Comparison of ENCODE assay signal across 8 mouse cellular contexts in genomic region chr10:41288771-41289415, GRCm38 (mm10). TPM values are rescaled to one million over a fixed set of nuclear protein-coding genes. Genes with fewer than 3 reads are reported as not detected.
DNase-seq lines count a peak whose midpoint lies in the region; ATAC-seq lines count a peak whose summit lies in the region.

No protein-coding gene starts in this region.

- H3K36me3 ChIP-seq in hindbrain, embryonic 13.5 days: peaks cover 11% of the 10 kb centered on the region

- no peaks in the 10 kb centered on the region for H3K27me3 ChIP-seq in hindbrain, embryonic 13.5 days

- H3K4me3 ChIP-seq in hindbrain, embryonic 13.5 days: no peak overlapping the region

- no peaks in the 10 kb centered on the region for H3K9me3 ChIP-seq in hindbrain, embryonic 13.5 days

- H3K4me1 ChIP-seq in hindbrain, embryonic 13.5 days (replicated peaks): peaks cover 18% of the 10 kb centered on the region

- peak; percentile 95 for ATAC-seq in hindbrain, embryonic 13.5 days (ENCODE audit: low FRiP score)

- H3K4me2 ChIP-seq in hindbrain, embryonic 13.5 days: no peak overlapping the region

- H3K9ac ChIP-seq in hindbrain, embryonic 13.5 days: peak overlapping the region; percentile 60

- H3K27ac ChIP-seq in hindbrain, embryonic 13.5 days: 0 out of 2 replicates have a peak overlapping the region, but pooled peaks have one; percentile 35

- DNase-seq in MN1 (ENCODE audit: low spot score): peak; percentile 95
- DNase-seq in cerebellum, adult 9-11 months: peak; percentile 78
- peak; percentile 77 to 87 for DNase-seq in frontal cortex, postnatal 14 days (ENCODE audit: low spot score in 2 of 2)
- DNase-seq in layer of hippocampus, postnatal 14 days (ENCODE audit: low spot score in 2 of 2): peak; percentile 86 to 90
- peak; percentile 89 for DNase-seq in lung, postnatal 14 days
- DNase-seq in retina, adult 2 months (ENCODE audit: low read depth, low spot score): peak; percentile 77
- peak; percentile 82 for DNase-seq in thymus, postnatal 25 days

- WGBS in hindbrain, embryonic 13.5 days: 37% methylated on average over 16 of the region's 16 CpGs

RNA-seq across cellular contexts. Expression of gene Fig4, which starts 14.2 kb away (rescaled TPM):
- polyA plus RNA-seq in hindbrain, embryonic 13.5 days (2015; fragmentation: Nextera tagmentation; extraction: Ambion mirVana): 28.0 and 29.1 TPM in 2 replicates
- 10 to 100 TPM; 37.0 to 40.2 TPM for total RNA-seq in layer of hippocampus, postnatal 14 days (2021)

RNA-seq across cellular contexts. Expression of gene Ak9, which starts 14.9 kb away (rescaled TPM):
- 0.25 and 0.26 TPM in 2 replicates for polyA plus RNA-seq in hindbrain, embryonic 13.5 days (2015; fragmentation: Nextera tagmentation; extraction: Ambion mirVana)
- total RNA-seq in layer of hippocampus, postnatal 14 days (2021): under 1 TPM; 0.45 to 0.67 TPM
